Mouse (Mus musculus): Measurements from ENCODE around the gene Gm7579.

GRCm38 (mm10) chr7:142255517-142255916, 43.9 kb downstream of the Gm7579 start:
- TF ChIP-seq GATA1 (IDR thresholded peaks at IDR 0.05; ENCODE audit: borderline replicate concordance, low read length), result no peak
- no peak for TF ChIP-seq FLI1 (IDR thresholded peaks at IDR 0.05; ENCODE audit: low read length)
